Mouse (Mus musculus): ENCODE measurements around the gene Arhgef9.

DNA sequence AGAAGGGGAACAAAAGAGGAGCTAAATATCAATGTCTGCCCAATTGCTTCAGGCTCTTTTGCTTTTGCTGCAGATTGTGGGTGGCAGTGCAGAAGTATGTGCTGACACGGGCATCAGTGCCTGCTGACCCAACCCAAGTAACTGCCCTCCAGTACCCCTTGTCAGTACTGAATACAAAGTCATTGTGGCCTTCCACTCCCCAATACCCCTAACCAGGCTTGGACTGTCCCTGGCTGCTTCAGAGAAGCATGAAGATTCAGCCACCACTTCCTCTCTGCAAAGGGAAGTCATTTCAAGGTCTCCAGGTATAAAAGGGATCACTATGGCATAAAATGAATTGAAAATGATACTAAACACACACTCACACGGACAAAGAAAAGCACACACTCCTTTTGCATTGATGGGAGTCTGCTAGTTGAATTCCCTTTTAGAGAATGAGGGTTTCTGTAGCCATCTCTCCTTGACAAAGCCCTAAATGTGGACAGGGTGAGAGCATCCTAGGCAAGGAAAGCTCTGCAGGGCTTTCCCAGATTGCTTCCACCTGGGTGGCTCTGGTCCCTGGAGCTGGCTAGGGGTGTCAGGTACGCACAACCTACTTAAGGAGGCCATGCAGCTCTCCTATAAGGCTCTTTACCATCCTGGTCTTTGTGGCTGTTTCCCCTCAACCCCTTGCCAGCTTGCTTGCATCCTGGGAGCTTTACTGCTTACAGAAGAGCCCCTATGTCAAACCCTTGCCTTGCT is 1.1 kb downstream of the Arhgef9 start:
- no peak for TF ChIP-seq CTCF (conservative IDR thresholded peaks at IDR 0.05; ENCODE audit: low read length)
- TF ChIP-seq NANOG (IDR thresholded peaks at IDR 0.05; ENCODE audit: borderline replicate concordance, low read length): no peak
- no peak for TF ChIP-seq POU5F1 (IDR thresholded peaks at IDR 0.05; ENCODE audit: borderline replicate concordance, low read length)
